Mouse (Mus musculus): ENCODE measurements at regions not wholly inside any gene's neighbourhood (a gene's known extent, or its start where the extent isn't known, plus 50 kb on each side); places are given as distances from the start of the nearest gene placed in this dataset.
A peak's percentile ranks its signal among the peaks of the same experiment; 100 is the strongest.
"Not testable (repeated sequence)": the region's sequence is repeated elsewhere in the genome, so short reads cannot be mapped to it uniquely, and the experiment has no call there.

DNA sequence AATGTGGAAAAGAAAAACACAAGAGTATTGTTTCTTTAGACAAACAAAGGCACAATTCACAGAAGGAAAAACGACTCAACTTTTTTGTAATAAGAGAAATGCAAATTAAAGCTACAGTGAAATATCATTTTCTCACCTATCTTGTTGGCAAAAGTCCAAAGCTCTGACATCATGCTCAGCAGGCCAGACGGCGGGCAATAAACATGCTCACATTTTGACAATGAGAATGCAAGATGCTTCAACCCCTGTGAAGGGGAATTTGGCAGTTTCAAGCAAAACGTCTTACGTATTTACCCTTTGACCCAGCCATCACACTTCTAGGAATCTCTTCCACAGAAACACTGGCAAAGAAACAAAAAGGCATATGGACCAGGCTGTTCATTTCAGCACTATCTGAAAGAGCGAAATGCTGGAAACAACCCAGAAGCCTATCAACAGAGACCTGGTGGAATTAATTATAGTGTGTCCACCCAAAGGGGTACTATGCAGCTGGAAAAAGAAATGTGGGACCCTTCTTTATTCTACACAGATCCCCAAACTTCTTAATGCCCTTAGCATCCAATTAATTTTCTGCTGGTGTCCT lies 203.4 kb upstream of the 2610301B20Rik start:
- DNase-seq (ENCODE audit: low spot score), result no peak

DNA sequence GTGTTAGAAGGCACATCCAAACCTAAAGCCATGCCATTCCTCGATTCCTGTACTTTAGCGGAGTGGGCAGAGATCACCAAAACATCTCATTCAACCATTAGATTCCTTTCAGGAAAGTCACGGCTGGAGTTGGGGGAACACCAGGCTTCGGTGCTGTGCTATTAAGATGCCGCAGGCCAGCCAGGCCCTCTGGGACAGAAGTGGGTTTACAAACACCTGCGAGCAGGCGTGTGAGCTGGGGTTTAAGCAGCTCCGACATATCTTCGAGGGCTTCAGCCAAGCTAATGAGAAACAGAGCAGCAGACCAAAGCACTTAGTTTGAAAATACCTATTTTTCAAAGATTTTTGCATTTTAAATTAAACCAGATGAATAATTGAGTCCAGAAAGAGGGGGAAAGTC lies 183.2 kb upstream of the 2610301B20Rik start:
- no peak for DNase-seq (ENCODE audit: low spot score)

DNA sequence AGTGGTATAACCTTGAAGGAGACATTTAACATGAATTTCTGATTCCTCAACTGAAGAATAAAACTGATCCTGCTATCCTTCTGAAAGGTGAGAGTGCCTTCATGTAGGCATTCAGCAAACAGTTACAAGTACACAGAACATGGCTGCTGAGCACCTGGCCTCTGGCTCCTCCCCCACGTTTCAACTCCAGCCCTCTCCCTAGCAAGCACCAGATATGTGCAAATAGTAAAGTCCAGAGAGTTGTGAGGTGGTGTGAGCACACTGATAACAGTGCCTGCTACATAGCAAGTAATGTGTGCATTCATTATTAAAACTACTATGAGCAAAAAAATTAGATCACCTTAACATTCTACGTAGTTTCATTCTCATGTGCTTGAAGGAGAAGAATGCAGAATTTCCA lies 181.4 kb upstream of the 2610301B20Rik start:
- DNase-seq (ENCODE audit: low spot score), result no peak

DNA sequence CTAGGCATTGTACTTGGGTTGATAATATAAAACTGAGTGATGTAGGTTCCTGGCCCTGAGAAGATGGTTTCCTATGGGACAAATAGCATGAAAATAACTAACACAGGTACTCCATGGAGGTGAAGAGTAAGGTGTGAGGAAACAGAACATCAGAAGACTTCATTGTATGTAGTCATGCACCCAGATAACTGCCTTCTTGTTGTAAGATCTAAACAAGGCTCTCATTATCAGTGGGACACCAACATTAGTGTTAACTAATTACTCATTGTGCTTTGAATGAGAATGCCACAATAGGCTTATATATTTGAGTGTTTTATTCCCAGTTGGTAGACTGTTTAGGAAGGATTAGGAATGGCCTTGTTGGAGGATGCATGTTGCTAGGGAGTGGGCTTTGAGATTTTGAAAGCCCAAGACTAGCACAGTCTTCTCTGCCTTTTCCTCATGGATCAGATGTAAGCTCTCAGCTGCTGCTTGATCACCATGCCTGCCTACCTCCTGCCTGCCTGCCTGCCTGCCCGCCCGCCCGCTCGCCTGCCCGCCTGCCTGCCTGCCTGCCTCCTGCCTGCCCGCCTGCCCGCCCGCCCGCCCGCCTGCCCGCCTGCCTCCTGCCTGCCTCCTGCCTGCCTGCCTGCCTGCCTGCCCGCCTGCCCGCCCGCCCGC lies 180.7 kb upstream of the 2610301B20Rik start:
- DNase-seq (ENCODE audit: low spot score), result no peak

DNA sequence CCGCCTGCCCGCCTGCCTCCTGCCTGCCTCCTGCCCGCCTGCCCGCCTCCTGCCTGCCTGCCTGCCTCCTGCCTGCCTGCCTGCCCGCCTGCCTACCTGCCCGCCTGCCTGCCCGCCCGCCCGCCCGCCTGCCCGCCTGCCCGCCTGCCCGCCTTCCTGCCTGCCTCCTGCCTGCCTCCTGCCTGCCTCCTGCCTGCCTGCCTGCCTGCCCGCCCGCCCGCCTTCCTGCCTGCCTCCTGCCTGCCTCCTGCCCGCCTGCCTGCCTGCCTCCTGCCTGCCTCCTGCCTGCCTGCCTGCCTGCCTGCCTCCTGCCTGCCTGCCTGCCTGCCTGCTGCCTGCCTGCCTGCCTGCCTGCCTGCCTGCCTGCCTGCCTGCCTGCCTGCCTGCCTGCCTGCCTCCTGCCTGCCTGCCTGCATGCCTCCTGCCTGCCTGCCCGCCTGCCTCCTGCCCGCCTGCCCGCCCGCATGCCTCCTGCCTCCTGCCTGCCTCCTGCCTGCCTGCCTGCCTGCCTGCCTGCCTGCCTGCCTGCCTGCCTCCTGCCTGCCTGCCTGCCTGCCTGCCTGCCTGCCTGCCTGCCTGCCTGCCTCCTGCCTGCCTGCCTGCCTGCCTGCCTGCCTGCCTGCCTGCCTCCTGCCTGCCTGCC lies 180.1 kb upstream of the 2610301B20Rik start:
- not testable (repeated sequence) for DNase-seq (ENCODE audit: low spot score)

DNA sequence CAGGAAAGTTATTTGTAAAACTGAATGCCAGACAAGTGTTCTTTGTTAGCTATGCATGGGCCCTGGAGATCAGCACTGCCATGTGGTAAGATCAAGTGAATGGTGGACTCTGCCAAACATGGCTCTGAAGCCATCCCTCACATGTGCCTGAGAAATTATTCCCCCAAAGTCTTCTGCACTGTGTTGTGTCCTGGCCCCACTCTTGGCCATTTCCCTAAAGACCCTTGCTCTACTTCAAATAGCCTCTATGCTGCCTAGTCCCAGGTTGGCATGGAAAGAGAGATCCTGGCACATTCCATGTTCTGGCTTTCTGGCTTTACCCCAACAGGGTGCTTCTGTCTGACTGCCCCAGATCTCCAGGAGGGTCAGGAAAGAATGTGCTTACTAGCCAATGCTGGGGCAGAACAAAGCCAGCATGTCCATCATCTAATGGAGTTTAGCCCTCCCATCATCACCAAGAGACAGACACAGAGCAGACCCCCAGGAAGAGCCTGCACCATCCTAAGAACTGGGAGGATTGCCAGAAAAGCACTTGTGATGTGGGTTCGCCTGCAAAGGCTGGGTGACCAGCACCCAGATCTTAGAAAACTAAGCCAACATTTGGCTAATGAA lies 177.0 kb upstream of the 2610301B20Rik start:
- DNase-seq (ENCODE audit: low spot score), result no peak

DNA sequence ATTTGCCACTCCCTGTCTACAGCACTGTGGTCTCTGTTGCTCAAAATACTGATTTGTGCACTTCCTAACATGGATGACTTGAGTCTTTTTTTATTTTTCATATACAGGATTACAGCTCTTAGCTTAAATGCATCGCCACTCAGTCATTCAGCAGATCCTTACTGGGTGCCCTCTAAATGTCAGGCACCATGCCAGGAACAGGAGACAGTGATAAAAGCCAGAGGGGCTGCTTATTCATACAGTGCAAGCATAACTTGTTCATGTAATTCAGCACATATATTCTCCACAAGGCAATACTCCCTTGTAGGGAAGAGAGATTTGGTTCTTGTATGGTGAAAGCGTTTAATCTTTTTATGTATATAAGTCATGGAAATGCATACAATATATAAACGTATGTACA lies 175.7 kb upstream of the 2610301B20Rik start:
- DNase-seq (ENCODE audit: low spot score), result no peak

DNA sequence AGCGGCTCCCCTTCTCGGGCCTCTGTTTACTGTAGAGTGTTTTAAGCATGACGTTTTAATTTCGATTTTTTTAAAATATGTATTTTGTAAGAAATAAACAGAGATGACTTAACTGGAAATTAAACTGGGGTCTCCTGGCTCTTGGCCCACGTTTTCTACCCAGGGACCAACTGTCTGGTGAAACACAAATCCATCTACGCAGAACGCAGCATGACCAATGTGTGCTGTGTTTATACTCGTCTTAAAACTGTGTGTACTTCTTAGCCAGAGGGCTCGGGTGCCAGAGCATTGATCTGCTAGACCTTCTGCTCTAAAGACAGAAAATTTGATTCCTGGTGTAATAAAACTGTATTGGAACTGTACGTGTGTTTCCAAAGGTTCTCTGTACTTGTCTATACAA lies 172.8 kb upstream of the 2610301B20Rik start:
- DNase-seq (ENCODE audit: low spot score), result no peak

DNA sequence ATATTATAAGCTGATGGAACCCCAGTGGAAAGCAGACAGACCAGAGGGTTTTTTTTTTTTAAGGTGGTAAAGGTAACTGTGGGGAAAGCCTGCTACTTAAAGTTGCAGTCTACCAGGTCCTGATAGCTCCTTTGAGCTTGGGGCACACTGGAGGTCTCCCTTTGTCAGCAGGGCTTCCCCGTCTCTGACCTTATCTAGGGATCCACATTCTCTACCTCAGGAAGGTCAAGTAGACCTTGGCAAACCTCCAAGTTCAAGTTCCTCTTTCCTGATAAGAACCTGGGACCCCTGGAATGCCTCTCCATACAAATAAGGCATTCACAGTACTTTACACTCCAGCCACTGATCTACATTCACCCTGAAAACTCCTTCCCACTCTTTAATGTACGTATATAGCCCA lies 171.1 kb upstream of the 2610301B20Rik start:
- DNase-seq (ENCODE audit: low spot score), result no peak

DNA sequence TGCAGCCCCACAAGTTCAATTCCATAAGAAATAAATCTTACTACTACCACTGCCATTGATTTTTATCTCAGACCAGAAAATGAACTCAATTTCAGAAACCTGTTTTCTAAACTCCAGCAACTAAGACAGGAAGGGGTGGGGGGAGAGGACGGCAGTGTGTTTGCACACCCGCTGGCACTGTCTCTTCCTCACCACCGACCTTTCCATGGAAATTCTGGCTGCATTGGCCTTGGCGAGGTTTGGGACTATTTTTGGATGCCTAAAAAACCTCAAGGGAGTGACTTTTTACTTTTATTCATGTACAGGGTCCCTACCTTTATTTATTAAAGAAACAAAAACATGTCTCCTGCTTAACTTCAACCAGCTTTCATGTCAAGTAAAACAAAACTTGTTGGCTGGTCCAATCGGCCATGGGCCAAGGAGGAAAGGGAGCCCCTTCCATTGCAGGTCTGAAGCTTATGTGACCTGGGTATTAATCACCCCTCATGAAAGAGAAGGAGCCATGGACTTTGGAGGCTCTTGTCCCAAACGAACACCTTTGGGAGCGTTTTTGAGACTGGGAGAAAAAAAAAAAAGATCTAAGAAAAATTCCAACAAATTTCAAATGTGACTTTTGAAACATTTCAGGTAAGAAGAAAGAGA lies 167.2 kb upstream of the 2610301B20Rik start:
- no peak for DNase-seq (ENCODE audit: low spot score)

DNA sequence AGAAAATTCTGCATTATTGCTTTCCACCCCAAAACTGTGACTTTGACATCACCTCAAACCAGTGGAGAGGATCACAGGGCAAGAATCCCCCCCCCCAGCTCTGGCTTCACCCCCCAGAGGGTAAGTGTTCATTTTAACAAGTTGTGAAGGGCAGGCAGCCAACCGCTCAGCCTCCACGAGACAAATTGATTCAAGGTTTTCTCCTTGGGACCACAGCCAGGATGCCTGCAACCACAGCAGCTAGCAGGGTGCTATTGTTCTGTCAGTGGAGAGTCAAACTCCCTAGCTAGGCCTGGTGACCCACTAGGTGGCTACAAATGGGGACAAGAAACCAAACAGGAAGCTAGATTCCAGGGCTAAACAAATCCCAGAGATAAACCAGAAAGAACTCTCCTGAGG lies 166.6 kb upstream of the 2610301B20Rik start:
- no peak for DNase-seq (ENCODE audit: low spot score)

DNA sequence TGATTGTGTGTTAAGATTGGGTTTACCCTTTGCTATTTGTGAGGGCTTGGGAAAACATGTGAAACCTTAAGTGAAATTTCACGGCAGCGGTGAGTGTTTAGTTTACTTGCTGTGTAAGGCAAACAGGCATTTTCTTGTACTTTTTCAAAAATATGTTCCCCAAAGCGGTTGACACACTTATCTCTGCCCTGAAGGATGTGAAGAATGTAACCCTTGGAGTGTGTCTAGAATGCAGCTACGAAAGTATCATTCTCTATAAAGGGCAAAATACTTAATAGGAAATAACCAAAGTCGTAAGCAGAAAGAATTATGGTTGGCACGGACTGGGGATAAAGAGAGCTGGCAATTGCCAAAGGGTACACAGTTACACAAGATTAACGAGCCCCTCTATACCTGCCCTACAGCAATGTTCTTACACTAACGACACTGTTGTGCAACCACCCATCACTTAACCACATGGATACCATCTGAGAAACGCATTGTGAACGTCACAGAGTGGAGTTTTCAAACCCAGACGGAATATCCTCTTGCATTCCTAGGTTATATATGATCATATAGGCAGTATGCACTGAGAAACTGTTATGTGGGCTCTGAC lies 162.3 kb upstream of the 2610301B20Rik start:
- no peak for DNase-seq (ENCODE audit: low spot score)

DNA sequence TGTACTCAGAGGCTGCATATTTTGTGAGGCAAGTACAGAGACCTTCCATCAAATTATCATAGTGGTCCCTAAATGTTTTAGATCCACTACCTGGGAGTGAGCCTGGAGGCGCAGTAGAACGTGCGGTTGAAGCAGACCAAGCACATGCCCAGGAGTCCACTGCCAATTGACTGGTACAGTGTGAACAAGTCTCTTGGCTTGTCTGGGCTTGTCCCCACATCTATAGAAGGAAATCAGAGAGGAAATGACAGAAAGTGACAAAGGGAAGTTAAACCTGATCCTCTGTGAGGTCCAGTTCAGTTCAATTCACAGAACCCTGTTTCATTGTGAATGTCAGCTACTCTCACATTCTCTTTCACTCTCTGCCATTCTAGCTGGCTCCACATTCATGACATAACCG lies 151.0 kb upstream of the 2610301B20Rik start:
- DNase-seq (ENCODE audit: low spot score), result no peak

DNA sequence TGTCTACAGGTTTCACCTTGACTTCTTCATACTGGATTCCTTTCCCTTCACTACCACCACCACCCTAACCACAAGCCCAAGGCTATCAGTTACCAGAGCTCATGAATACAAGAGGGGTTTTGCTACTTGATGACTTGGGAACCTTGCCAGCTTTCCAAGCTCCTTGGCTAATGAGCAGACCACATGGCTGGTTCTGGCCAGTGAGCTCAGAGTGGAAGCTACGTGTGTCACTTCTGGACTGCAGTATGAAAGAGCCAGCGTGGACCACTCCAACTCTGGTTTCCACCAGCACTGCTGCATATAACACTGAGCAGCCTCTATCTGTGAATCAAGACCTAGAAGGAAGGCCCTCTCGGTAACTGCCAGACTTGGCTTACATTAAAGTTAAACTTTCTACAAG lies 146.4 kb upstream of the 2610301B20Rik start:
- no peak for DNase-seq (ENCODE audit: low spot score)

DNA sequence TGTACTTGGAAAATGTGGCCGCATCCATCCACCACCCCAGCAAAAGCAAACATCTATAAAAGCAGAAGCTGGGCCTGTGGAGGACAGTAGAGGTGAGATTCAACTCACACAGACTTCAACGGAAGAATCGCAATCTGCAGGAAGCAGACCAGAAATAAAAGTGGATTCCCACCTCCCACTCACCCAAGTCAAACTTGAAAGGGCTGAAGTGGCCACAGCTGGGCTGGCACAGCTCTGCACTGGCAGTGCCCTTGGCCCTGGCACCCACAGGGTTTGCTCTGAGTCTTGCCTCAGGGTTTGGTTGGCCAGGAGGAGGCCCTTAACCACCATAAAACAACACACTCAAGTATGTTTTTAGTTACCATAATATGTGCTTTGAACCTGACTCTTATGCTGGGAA lies 129.1 kb upstream of the 2610301B20Rik start:
- no peak for DNase-seq (ENCODE audit: low spot score)

DNA sequence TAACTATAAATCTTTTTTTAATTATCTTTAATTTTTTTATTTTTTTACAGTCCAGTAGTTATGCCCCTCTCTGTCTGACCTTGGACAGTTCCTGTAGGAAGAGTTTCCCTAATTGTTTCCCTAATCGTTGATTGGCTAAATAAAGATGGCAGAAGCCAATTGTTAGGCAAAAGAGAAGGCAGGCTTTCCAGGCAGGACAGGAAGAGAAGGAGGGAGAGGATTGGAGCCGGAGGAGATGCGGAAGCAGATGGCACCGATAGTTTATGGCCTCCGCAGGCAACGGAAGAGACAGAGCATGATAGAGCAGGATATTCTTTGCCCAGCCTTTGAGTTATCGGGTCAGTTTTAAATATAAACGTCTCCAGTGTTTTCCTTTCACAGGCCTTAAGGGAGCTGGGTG lies 125.5 kb upstream of the 2610301B20Rik start:
- DNase-seq (ENCODE audit: low spot score), result no peak

DNA sequence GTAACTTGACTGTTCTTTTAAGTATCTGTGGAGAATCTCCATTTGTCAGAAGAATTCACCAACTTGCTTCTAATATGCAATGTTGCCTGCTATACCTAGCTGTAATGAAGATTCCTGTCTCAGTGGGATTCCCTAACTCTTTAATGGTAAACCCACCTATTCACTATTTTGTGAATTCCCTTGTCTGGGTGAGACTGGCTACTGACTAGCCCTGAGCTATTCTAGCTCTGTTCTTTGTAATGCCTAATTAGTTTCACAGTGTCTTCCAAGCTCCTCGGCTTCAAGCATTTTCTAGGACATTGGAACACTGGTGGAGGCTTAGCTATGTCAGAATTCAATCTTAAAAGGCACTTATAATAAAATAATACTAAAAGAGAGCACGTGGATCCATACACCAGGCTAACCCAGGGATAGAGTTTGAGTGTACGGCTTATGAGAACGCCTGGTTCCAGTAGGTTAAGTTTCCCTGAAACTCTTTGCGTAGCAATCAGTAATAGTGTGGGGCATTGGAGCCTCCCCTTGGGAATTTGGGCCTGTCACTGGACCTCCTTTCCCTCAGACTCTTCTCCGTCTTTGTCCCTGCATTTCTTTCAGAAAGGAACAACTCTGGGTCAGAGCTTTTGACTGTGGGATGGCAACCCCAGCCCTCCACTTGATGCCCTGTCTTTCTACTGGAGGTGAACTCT lies 123.8 kb upstream of the 2610301B20Rik start:
- not testable (repeated sequence) for DNase-seq (ENCODE audit: low spot score)

DNA sequence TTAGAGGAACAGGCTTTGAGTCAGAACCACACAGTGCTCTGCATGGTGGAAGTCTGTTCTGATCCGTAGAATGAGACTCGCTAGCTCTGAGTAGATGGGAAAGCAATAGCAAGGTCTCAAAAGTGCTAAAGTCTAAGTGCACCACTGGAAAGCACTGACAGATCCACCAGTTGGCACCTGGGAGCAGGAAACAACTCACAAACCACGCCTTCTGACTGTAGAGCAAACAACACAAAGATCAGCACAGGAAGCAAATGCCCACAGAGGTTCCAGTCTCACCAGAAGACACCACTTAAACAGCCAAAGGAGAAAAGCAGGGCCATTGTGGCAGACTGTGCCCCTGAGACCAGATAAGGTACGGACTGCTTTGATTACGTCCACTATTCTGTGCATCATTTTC lies 121.1 kb upstream of the 2610301B20Rik start:
- peak; percentile 60 for DNase-seq (ENCODE audit: low spot score)

DNA sequence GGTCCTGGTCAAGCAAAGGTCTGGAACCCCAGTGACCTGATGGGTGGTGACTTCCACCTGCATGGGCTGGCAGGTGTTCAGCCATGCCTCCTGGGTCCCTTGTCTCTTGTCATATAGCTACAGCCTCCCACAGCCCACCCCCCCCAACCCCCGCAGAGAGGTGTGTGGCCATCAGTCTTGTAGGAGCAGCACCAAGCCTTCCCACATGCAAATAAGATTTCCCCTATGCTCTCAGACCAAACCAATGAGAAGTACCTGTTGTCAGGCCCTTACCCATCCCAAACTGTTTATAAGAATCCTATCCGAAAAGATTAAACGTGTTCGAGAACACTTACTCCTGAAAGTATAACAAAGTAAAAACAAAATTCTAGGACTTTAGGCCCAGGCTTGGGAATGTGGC lies 114.8 kb upstream of the 2610301B20Rik start:
- no peak for DNase-seq (ENCODE audit: low spot score)

DNA sequence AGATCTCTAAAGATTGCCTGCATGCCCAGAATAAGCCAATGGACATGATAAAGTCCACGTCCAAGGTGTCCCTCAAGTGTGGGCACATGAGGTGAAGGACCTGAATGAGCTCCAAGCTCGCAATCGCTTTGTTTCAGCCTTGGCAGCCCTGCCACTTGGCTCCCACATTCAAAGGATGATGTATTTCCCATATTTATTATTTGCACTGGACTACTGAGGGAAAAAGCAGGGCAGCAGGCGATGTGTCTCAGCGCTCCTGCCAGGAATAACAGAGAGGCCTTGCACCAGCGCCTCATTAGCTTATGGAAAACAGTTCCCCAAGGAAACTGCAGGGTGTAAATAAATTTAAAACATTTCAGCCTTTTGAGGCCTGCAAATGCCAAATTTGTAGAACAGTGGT lies 106.6 kb upstream of the 2610301B20Rik start:
- no peak for DNase-seq (ENCODE audit: low spot score)

DNA sequence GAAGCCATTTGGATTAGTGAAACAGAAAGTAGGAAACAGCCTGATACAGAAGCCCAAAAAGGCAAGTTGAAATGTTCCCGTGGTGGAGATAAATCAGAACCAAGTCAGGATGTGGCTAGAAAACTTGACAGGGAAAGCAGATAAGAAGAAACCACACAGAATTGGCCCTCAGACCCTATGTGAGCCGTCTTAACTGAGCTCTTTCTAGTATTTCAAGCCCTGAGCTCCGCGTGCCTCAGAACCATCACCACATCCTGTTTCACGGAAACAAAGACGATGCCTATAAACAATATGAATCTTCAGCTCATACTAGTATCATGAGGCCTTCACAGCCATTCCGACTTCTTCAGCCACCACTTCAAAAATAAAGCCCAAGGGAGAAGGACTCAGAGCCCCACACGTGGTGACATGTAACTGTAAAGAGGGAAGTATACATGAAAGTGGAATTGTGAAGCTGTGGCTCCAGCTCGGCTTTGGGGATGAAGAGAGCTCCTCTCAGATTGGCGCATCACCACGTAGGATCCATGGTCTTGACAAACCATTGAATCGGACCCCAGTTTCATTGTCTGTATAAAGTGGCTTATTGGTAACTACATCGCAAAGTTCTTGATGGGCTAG lies 104.2 kb upstream of the 2610301B20Rik start:
- DNase-seq (ENCODE audit: low spot score), result peak; percentile 91

Measured in T-cell, adult 2 months (primary cell).